Mouse (Mus musculus) heart, adult 2 months (tissue): ENCODE results near the gene Clk1.

Experiments used
- CTCF ChIP-seq: fragments of 200-600 bp; IDR thresholded peaks from 2 replicates; pipeline ENCODE4 v1.8.1; 2022; ENCODE audit warnings: antibody characterized with exemption, mild to moderate bottlenecking, moderate library complexity
- EP300 ChIP-seq: fragments of 200-500 bp; IDR thresholded peaks from 2 replicates; pipeline ENCODE4 v1.6.1; 2011; ENCODE audit warnings: low read depth, low read length, control low read depth; ENCODE audit not compliant: insufficient read depth
- POLR2A ChIP-seq: fragments of 200-500 bp; IDR thresholded peaks from 2 replicates; pipeline ENCODE4 v1.6.1; 2011; ENCODE audit warnings: mild to moderate bottlenecking, low read depth, low read length, control low read depth; ENCODE audit not compliant: insufficient read depth

DNA sequence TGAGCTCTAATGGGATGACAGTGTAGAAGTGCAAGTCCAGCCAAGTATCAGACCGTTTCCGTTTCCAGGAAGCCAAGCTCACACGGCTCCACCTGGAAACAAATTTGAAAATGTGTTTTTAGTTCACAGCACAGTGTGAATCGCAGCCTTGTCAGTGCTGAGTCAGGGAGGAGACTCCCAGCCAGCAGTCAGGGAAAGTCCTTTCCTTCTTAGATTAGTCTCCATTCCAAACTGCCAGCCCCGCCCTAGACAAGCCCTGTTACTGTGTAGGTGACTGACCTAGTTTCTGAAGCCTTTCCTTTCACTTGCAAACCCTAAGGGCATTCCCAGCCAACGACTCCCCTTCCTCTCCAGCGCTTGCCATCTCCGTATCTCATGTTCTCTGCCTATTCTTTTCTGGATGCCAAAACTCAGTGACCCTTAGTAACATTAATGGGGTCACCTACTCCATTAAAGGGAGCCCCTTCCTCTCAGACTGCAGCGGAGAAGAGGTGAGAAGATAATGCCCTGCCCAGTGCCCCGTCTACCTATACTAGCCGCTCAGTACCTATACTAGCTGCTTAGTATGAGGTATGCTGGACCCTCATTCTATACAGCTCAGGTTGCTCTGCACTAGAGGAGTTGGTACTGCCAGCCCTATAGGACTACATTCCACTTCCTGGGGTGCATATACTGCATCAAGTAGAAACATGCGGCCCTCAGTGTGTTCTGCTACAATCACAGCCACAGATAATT lies 57.0 kb downstream of the Clk1 start:
- TF ChIP-seq CTCF (no peak), POLR2A (no peak), EP300 (no peak)
